Mouse (Mus musculus): ENCODE measurements around the gene Hand1. TPM values are rescaled to one million over a fixed set of nuclear protein-coding genes. Genes with fewer than 3 reads are reported as not detected.

Hand1 gene
- total RNA-seq (2012; rRNA removed) (not detected in 2 replicates), polyA plus RNA-seq (2012; ENCODE audit: insufficient read depth in 1 of 2, insufficient read length in 2 of 2, low read depth in 1 of 2, low replicate concordance in 2 of 2, missing spikeins in 1 of 2) (not detected)

DNA sequence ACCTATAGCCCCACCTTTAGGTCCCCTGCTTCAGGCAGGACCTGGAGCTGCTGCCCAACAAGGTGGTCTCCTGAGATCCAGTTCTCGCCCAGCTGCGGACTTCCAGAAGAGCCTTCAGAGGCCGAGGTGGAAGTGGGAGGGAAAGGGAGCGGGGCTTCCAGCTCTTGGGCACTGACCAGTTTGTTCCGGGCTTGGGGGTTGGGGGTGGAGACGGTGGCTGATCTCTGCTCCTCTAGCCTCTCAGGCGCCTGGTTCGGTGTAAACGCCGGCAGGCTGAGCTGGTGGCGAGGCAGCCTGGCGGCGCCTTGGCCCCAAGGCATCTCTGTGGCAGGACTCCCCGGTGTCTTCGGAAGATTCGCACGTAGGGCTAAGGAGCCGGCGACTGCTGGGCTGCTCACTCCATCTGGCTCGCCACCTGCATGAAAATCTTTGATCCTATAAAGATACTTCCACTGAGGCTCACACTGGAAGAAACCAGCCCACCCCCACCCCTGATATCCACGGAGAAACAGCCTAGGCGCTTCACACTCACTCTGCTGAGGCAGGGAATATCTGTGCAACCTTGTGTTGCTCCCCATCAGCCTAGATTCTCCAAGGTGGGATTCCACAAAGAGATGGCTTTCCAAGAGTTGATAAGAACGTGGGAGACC lies at the start of gene Hand1:
TSS of gene Hand1 (minus strand) at position 267 of the 650 bp plus-strand sequence.
- no peak within 1 kb of the TSS for H3K27ac ChIP-seq (ENCODE audit: control insufficient read depth, low read depth, low read length)

DNA sequence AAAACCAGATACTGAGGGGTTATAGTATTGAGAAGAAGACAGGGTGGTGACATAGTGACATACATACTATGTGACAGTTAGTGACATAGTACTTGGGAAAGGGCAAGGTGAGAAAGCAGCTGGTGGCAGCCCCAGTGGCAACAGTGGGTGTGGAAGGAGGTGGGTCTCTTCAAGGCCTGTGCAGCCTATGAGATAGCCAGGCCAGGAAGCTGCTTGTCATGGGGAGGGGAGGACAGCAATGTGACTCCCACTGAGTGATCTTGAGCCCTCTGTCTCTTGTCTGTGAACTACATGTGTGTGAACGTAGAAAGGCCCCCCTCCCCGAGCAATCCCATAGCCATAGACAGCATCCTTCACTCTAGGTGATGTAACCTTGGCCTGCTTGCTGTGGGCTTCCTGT lies 43.5 kb upstream of the Hand1 start:
- Histone ChIP-seq H3K4me3 (ENCODE audit: control insufficient read depth in 1 of 2, insufficient read depth in 1 of 2, low read depth in 2 of 2, low read length in 2 of 2) (no peak overlapping the region), H3K27me3 (ENCODE audit: control insufficient read depth in 1 of 2, insufficient read depth in 2 of 2, low read length in 2 of 2) (peaks cover 0 to 4% of the 10 kb centered on the region in 2 experiments; a peak in 2 of 4 replicates), H3K36me3 (ENCODE audit: control insufficient read depth in 1 of 2, insufficient read depth in 2 of 2, low read length in 2 of 2) (peaks cover 0 to 3% of the 10 kb centered on the region in 2 experiments; a peak in 2 of 4 replicates), H3K79me2 (ENCODE audit: control insufficient read depth, insufficient read depth, low read length, poor library complexity) (no peaks in the 10 kb centered on the region), H3K4me1 (ENCODE audit: control insufficient read depth in 1 of 2, insufficient read depth in 2 of 2, low read length in 2 of 2) (peaks cover 3 to 6% of the 10 kb centered on the region in 2 experiments), H3K9ac (ENCODE audit: control insufficient read depth, low read depth, low read length, poor library complexity, severe bottlenecking) (no peak overlapping the region), H3K27ac (ENCODE audit: control insufficient read depth, low read depth, low read length) (no peak overlapping the region), H3K9me3 (replicated peaks; ENCODE audit: insufficient read depth, low read length) (no peaks in the 10 kb centered on the region)
- peak; percentile 63 for DNase-seq (ENCODE audit: low read depth, low spot score)
- TF ChIP-seq POLR2A (IDR thresholded peaks at IDR 0.05; ENCODE audit: control insufficient read depth in 1 of 2, insufficient read depth in 1 of 2, low read depth in 1 of 2, low read length in 2 of 2, poor library complexity in 1 of 2), result no peak
- TF ChIP-seq GABPA (IDR thresholded peaks at IDR 0.05; ENCODE audit: low read depth, low read length), result no peak
- peak; percentile 20; the same call in 1 of the 2 replicates for TF ChIP-seq GATA1 (IDR thresholded peaks at IDR 0.05; ENCODE audit: low read depth, low read length)
- no peak for TF ChIP-seq RAD21 (IDR thresholded peaks at IDR 0.05; ENCODE audit: low read depth, low read length)
- TF ChIP-seq ZNF384 (IDR thresholded peaks at IDR 0.05; ENCODE audit: low read depth, low read length), result no peak
- TF ChIP-seq EP300 (IDR thresholded peaks at IDR 0.05; ENCODE audit: low read depth in 1 of 2, low read length in 2 of 2), result peak; percentile 2 to 50; a peak in 1 of 4 replicates
- TF ChIP-seq MAZ (IDR thresholded peaks at IDR 0.05; ENCODE audit: low read depth, low read length), result no peak
- no peak for TF ChIP-seq TBP (IDR thresholded peaks at IDR 0.05; ENCODE audit: low read depth, low read length)
- no peak for TF ChIP-seq SIN3A (IDR thresholded peaks at IDR 0.05; ENCODE audit: low read length)
- TF ChIP-seq TAL1 (IDR thresholded peaks at IDR 0.05; ENCODE audit: low read length), result 0 out of 2 replicates have a peak, but pooled peaks have one; percentile 4
- no peak for TF ChIP-seq ZC3H11A (IDR thresholded peaks at IDR 0.05; ENCODE audit: low read depth, low read length)
- no peak for TF ChIP-seq ZMIZ1 (IDR thresholded peaks at IDR 0.05; ENCODE audit: low read depth, low read length)
- no peak for TF ChIP-seq NELFE (IDR thresholded peaks at IDR 0.05; ENCODE audit: low read depth, low read length)
- TF ChIP-seq E2F4 (IDR thresholded peaks at IDR 0.05; ENCODE audit: borderline replicate concordance, low read depth, low read length), result no peak
- no peak for TF ChIP-seq CTCF (IDR thresholded peaks at IDR 0.05 in 2 of 3, conservative IDR thresholded peaks at IDR 0.05 in 1 of 3; ENCODE audit: control insufficient read depth in 1 of 3, insufficient read depth in 1 of 3, low read depth in 2 of 3, low read length in 3 of 3, poor library complexity in 1 of 3, severe bottlenecking in 1 of 3)
- TF ChIP-seq UBTF (IDR thresholded peaks at IDR 0.05; ENCODE audit: borderline replicate concordance, insufficient read depth, low read depth, low read length), result no peak
- TF ChIP-seq MYB (IDR thresholded peaks at IDR 0.05; ENCODE audit: low read depth, low read length), result no peak
- no peak for TF ChIP-seq MAFK (IDR thresholded peaks at IDR 0.05; ENCODE audit: borderline replicate concordance, low read depth, low read length)

More for the DNA sequence above, at the start of gene Hand1:
- Histone ChIP-seq H3K36me3 (ENCODE audit: control insufficient read depth in 1 of 2, insufficient read depth in 2 of 2, low read length in 2 of 2) (no peaks in the 10 kb centered on the region), H3K4me3 (ENCODE audit: control insufficient read depth in 1 of 2, insufficient read depth in 1 of 2, low read depth in 2 of 2, low read length in 2 of 2) (no peak within 1 kb of the TSS), H3K79me2 (ENCODE audit: control insufficient read depth, insufficient read depth, low read length, poor library complexity) (no peaks in the 10 kb centered on the region), H3K9ac (ENCODE audit: control insufficient read depth, low read depth, low read length, poor library complexity, severe bottlenecking) (no peak within 1 kb of the TSS), H3K9me3 (replicated peaks; ENCODE audit: insufficient read depth, low read length) (no peaks in the 10 kb centered on the region), H3K4me1 (ENCODE audit: control insufficient read depth in 1 of 2, insufficient read depth in 2 of 2, low read length in 2 of 2) (no peaks in the 10 kb centered on the region), H3K27me3 (ENCODE audit: control insufficient read depth in 1 of 2, insufficient read depth in 2 of 2, low read length in 2 of 2) (peaks cover 1 to 7% of the 10 kb centered on the region in 2 experiments; a peak in 3 of 4 replicates)
- DNase-seq (ENCODE audit: low read depth, low spot score), result no peak
- TF ChIP-seq ZKSCAN1 (IDR thresholded peaks at IDR 0.05; ENCODE audit: low read depth, low read length) (no peak), MAZ (IDR thresholded peaks at IDR 0.05; ENCODE audit: low read depth, low read length) (no peak), EP300 (IDR thresholded peaks at IDR 0.05; ENCODE audit: low read depth in 1 of 2, low read length in 2 of 2) (no peak), USF2 (IDR thresholded peaks at IDR 0.05; ENCODE audit: borderline replicate concordance in 1 of 2, insufficient read depth in 1 of 2, low read depth in 1 of 2, low read length in 2 of 2) (no peak), TAL1 (IDR thresholded peaks at IDR 0.05; ENCODE audit: low read length) (no peak), ETS1 (IDR thresholded peaks at IDR 0.05; ENCODE audit: low read depth, low read length) (no peak), CTCF (IDR thresholded peaks at IDR 0.05 in 2 of 3, conservative IDR thresholded peaks at IDR 0.05 in 1 of 3; ENCODE audit: control insufficient read depth in 1 of 3, insufficient read depth in 1 of 3, low read depth in 2 of 3, low read length in 3 of 3, poor library complexity in 1 of 3, severe bottlenecking in 1 of 3) (no peak), KAT2A (conservative IDR thresholded peaks at IDR 0.05; ENCODE audit: low read depth, low read length) (no peak), E2F4 (IDR thresholded peaks at IDR 0.05; ENCODE audit: borderline replicate concordance, low read depth, low read length) (no peak), HCFC1 (IDR thresholded peaks at IDR 0.05; ENCODE audit: low read depth, low read length) (no peak), RCOR1 (IDR thresholded peaks at IDR 0.05; ENCODE audit: low read depth, low read length) (no peak), CHD2 (IDR thresholded peaks at IDR 0.05; ENCODE audit: low read length) (no peak), JUND (IDR thresholded peaks at IDR 0.05; ENCODE audit: low read depth, low read length) (no peak), GATA1 (IDR thresholded peaks at IDR 0.05; ENCODE audit: low read depth, low read length) (no peak), SMC3 (IDR thresholded peaks at IDR 0.05; ENCODE audit: low read depth, low read length) (no peak)
